Mouse (Mus musculus) spleen, adult 2 months (tissue): ENCODE results near the gene Filip1l.

Source experiments
- CTCF ChIP-seq: fragments of 200-500 bp; IDR thresholded peaks from 2 replicates; pipeline ENCODE4 v1.5.1; 2011; ENCODE audit warnings: mild to moderate bottlenecking, inconsistent platforms; ENCODE audit not compliant: insufficient read depth, insufficient read length, insufficient replicate concordance; ENCODE audit errors: extremely low read depth
- POLR2A ChIP-seq: fragments of 200-500 bp; IDR thresholded peaks from 2 replicates; pipeline ENCODE4 v1.6.1; 2011; ENCODE audit warnings: low read depth, low read length, inconsistent platforms

DNA sequence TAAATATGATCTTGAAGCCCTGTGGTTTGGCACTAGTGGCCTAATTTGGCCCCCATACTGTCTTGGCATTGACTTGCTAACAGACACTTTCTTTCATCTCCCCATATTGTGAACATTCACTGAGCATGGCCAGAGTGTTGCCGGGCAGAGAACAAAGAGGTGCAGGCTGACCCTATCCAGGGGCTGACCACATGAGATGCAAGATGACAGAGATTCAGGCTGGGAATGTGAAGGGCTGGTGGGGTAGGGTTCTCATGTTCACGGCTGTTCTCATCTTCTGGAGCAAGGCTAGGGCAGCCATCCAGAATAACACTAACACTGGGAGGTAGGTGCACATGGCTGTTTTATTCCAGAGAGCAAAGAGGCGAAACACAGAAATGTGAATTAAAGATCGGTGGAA is 161.5 kb downstream of the Filip1l start:
- TF ChIP-seq CTCF (no peak), POLR2A (no peak)
